Mouse (Mus musculus) embryonic stem cell, embryonic (primary cell): ENCODE data around the gene Fam104a.

Experiments
- CTCF ChIA-PET, 4 experiments: fragments of 300-600 bp in 2 of 4; fragments of 350-600 bp in 2 of 4; sonication (Branson Sonifier 250); formaldehyde crosslinking; loops; one replicate each; lab custom pipeline; 2022; ENCODE audit warnings: inconsistent platforms in 2 of 4; lab: Charles Lee
- POLR2A ChIA-PET, 4 experiments: fragments of 300-600 bp in 2 of 4; fragments of 350-600 bp in 2 of 4; sonication (Branson Sonifier 250); formaldehyde crosslinking; loops; one replicate each; lab custom pipeline; 2022; ENCODE audit warnings: antibody characterized with exemption in 4 of 4, inconsistent platforms in 1 of 4; lab: Charles Lee

Fam104a gene

GRCm38 (mm10) chr11:113683627-113683956, 363 bp downstream of the Fam104a start:
- ChIA-PET POLR2A (interaction anchor here (0.9 to 5.9 kb wide), 43 partner anchors 9 to 492 kb away, joined by 3 to 47 read pairs (median 6); partner anchors contain the start of genes Cdc42ep4 (in 4 of the 4), Cpsf4l (in 3 of the 4), Slc39a11 (in 2 of the 4) and Cog1 (in 1 of the 4)), CTCF (interaction anchor here in 2 of 4 experiments (0.6 to 2.6 kb wide), 6 partner anchors 12 to 128 kb away, joined by 3 to 13 read pairs (median 4); no protein-coding TSS in a partner anchor)

GRCm38 (mm10) chr11:113682897-113683626, 893 bp downstream of the Fam104a start:
- CTCF ChIA-PET: interaction anchor here in 2 of 4 experiments (0.6 to 2.6 kb wide), 5 partner anchors 12 to 128 kb away, joined by 3 to 13 read pairs (median 4); no protein-coding TSS in a partner anchor
- POLR2A ChIA-PET: interaction anchor here (1.0 to 5.9 kb wide), 31 partner anchors 8 to 481 kb away, joined by 3 to 47 read pairs (median 6); partner anchors contain the start of genes Cdc42ep4 (in 4 of the 4), Cpsf4l (in 3 of the 4), Cog1 (in 1 of the 4) and Slc39a11 (in 1 of the 4)

- ChIA-PET POLR2A (interaction anchor here in 1 of 4 experiments (1.2 to 1.5 kb wide), 3 partner anchors 11 to 70 kb away, joined by 3 to 9 read pairs (median 3); partner anchors contain the start of gene Cdc42ep4), CTCF (no interaction called here)
These were observed 2.0 kb downstream of the Fam104a start for GRCm38 (mm10) chr11:113681979-113682378.

- CTCF ChIA-PET: interaction anchor here in 2 of 4 experiments (0.6 to 1.2 kb wide), 4 partner anchors 13 to 130 kb away, joined by 3 to 4 read pairs (median 3); no protein-coding TSS in a partner anchor
- POLR2A ChIA-PET: interaction anchor here (0.5 to 4.8 kb wide), 22 partner anchors 9 to 277 kb away, joined by 3 to 28 read pairs (median 3); partner anchors contain the start of genes Cdc42ep4 (in 1 of the 4) and Cpsf4l (in 1 of the 4)
These were observed 3.0 kb downstream of the Fam104a start for GRCm38 (mm10) chr11:113680954-113681353.

GRCm38 (mm10) chr11:113678373-113678772, 5.6 kb downstream of the Fam104a start:
- ChIA-PET CTCF (interaction anchor here (0.6 to 2.3 kb wide), 8 partner anchors 18 to 845 kb away, joined by 3 to 5 read pairs (median 4); partner anchors contain the start of gene Cog1 (in 1 of the 4)), POLR2A (interaction anchor here in 3 of 4 experiments (0.6 to 4.8 kb wide), 15 partner anchors 8 to 138 kb away, joined by 3 to 28 read pairs (median 4); partner anchors contain the start of genes Slc39a11 (in 2 of the 3), Cdc42ep4 (in 1 of the 3) and Cog1 (in 1 of the 3))

- ChIA-PET POLR2A (interaction anchor here in 2 of 4 experiments (1.0 to 4.8 kb wide), 7 partner anchors 10 to 75 kb away, joined by 4 to 28 read pairs (median 5); partner anchors contain the start of genes Slc39a11 (in 2 of the 2), Cdc42ep4 (in 1 of the 2) and Cog1 (in 1 of the 2)), CTCF (interaction anchor here in 1 of 4 experiments (2.3 kb wide), 1 partner anchor 134 kb away, joined by 5 read pairs; no protein-coding TSS in a partner anchor)
These were observed 6.6 kb downstream of the Fam104a start for GRCm38 (mm10) chr11:113677378-113677777.

GRCm38 (mm10) chr11:113676847-113677246, 7.1 kb downstream of the Fam104a start:
- ChIA-PET POLR2A (interaction anchor here in 1 of 4 experiments (1.3 to 4.8 kb wide), 3 partner anchors 10 to 75 kb away, joined by 7 to 28 read pairs (median 9); partner anchors contain the start of gene Cdc42ep4), CTCF (no interaction called here)

GRCm38 (mm10) chr11:113674595-113674994, 9.4 kb downstream of the Fam104a start:
- ChIA-PET POLR2A (interaction anchor here in 3 of 4 experiments (0.6 to 2.8 kb wide), 9 partner anchors 9 to 82 kb away, joined by 3 to 12 read pairs (median 3); partner anchors contain the start of genes D11Wsu47e (in 2 of the 3), Fam104a (in 2 of the 3), Cdc42ep4 (in 1 of the 3) and Cpsf4l (in 1 of the 3)), CTCF (interaction anchor here in 2 of 4 experiments (0.9 to 1.0 kb wide), 2 partner anchors 22 to 23 kb away, joined by 3 to 4 read pairs; no protein-coding TSS in a partner anchor)

- POLR2A ChIA-PET: interaction anchor here in 3 of 4 experiments (0.6 to 2.8 kb wide), 6 partner anchors 9 to 78 kb away, joined by 3 to 12 read pairs (median 3); partner anchors contain the start of genes Cdc42ep4 (in 1 of the 3), D11Wsu47e (in 1 of the 3) and Fam104a (in 1 of the 3)
- CTCF ChIA-PET: interaction anchor here in 2 of 4 experiments (0.5 to 0.9 kb wide), 4 partner anchors 22 to 190 kb away, joined by 3 to 7 read pairs (median 4); no protein-coding TSS in a partner anchor
These were observed 10.3 kb downstream of the Fam104a start for GRCm38 (mm10) chr11:113673614-113674013.

- ChIA-PET CTCF (interaction anchor here (0.7 to 2.1 kb wide), 6 partner anchors 13 to 142 kb away, joined by 3 to 9 read pairs (median 4); no protein-coding TSS in a partner anchor), POLR2A (interaction anchor here in 3 of 4 experiments (0.6 to 5.4 kb wide), 8 partner anchors 9 to 1169 kb away, joined by 3 to 28 read pairs (median 4); partner anchors contain the start of genes D11Wsu47e (in 1 of the 3) and Fam104a (in 1 of the 3))
These were observed 14.2 kb downstream of the Fam104a start for GRCm38 (mm10) chr11:113669711-113670110.

GRCm38 (mm10) chr11:113668857-113669256, 15.1 kb downstream of the Fam104a start:
- POLR2A ChIA-PET: interaction anchor here in 3 of 4 experiments (0.6 to 5.4 kb wide), 10 partner anchors 10 to 1168 kb away, joined by 3 to 28 read pairs (median 4); partner anchors contain the start of genes D11Wsu47e (in 1 of the 3) and Fam104a (in 1 of the 3)
- CTCF ChIA-PET: interaction anchor here in 3 of 4 experiments (0.6 to 1.2 kb wide), 3 partner anchors 17 to 143 kb away, joined by 3 to 4 read pairs (median 4); no protein-coding TSS in a partner anchor

- ChIA-PET POLR2A (interaction anchor here in 2 of 4 experiments (0.5 to 5.4 kb wide), 12 partner anchors 11 to 375 kb away, joined by 3 to 28 read pairs (median 5); partner anchors contain the start of genes Cdc42ep4 (in 1 of the 2) and Cpsf4l (in 1 of the 2)), CTCF (interaction anchor here in 2 of 4 experiments (1.0 to 1.8 kb wide), 4 partner anchors 14 to 195 kb away, joined by 3 to 5 read pairs (median 4); no protein-coding TSS in a partner anchor)
These were observed 16.3 kb downstream of the Fam104a start for GRCm38 (mm10) chr11:113667704-113668103.

GRCm38 (mm10) chr11:113667122-113667521, 16.8 kb downstream of the Fam104a start:
- POLR2A ChIA-PET: interaction anchor here in 3 of 4 experiments (0.8 to 5.4 kb wide), 13 partner anchors 11 to 375 kb away, joined by 3 to 28 read pairs (median 5); partner anchors contain the start of genes D11Wsu47e (in 2 of the 3), Cdc42ep4 (in 1 of the 3), Cpsf4l (in 1 of the 3) and Fam104a (in 1 of the 3)
- CTCF ChIA-PET: interaction anchor here in 2 of 4 experiments (1.0 to 1.8 kb wide), 4 partner anchors 13 to 196 kb away, joined by 3 to 5 read pairs (median 4); no protein-coding TSS in a partner anchor

- ChIA-PET CTCF (interaction anchor here in 3 of 4 experiments (0.6 to 1.8 kb wide), 5 partner anchors 13 to 255 kb away, joined by 3 to 5 read pairs (median 3); no protein-coding TSS in a partner anchor), POLR2A (interaction anchor here in 3 of 4 experiments (0.9 to 5.4 kb wide), 12 partner anchors 10 to 374 kb away, joined by 3 to 28 read pairs (median 5); partner anchors contain the start of genes D11Wsu47e (in 2 of the 3), Cpsf4l (in 1 of the 3) and Fam104a (in 1 of the 3))
These were observed 17.3 kb downstream of the Fam104a start for GRCm38 (mm10) chr11:113666648-113667047.

GRCm38 (mm10) chr11:113666205-113666604, 17.8 kb downstream of the Fam104a start:
- CTCF ChIA-PET: interaction anchor here in 1 of 4 experiments (0.6 kb wide), 2 partner anchors 254 to 964 kb away, joined by 3 to 4 read pairs; no protein-coding TSS in a partner anchor
- POLR2A ChIA-PET: interaction anchor here in 3 of 4 experiments (1.0 to 5.4 kb wide), 10 partner anchors 10 to 137 kb away, joined by 3 to 28 read pairs (median 5); partner anchors contain the start of genes D11Wsu47e (in 2 of the 3), Cpsf4l (in 1 of the 3) and Fam104a (in 1 of the 3)

- CTCF ChIA-PET: interaction anchor here in 1 of 4 experiments (0.7 kb wide), 1 partner anchor 13 kb away, joined by 3 read pairs; no protein-coding TSS in a partner anchor
- POLR2A ChIA-PET: interaction anchor here in 3 of 4 experiments (0.6 to 5.4 kb wide), 5 partner anchors 8 to 582 kb away, joined by 3 to 28 read pairs (median 3); no protein-coding TSS in a partner anchor
These were observed 19.7 kb downstream of the Fam104a start for GRCm38 (mm10) chr11:113664279-113664678.
